Mouse (Mus musculus): Measurements from ENCODE around the gene Zfp85.

- TF ChIP-seq GATA1 (IDR thresholded peaks at IDR 0.05; ENCODE audit: borderline replicate concordance, low read length) (no peak), FLI1 (IDR thresholded peaks at IDR 0.05; ENCODE audit: low read length) (no peak)
These were observed 26.9 kb downstream of the Zfp85 start for GRCm38 (mm10) chr13:67728106-67728505.

Measured in megakaryocyte, embryonic 14.5 days (primary cell).